In genomic region chr13:88014741-88015140, GRCm38 (mm10) we compare ENCODE assay signal across 24 mouse cellular contexts.
DNase-seq lines count a peak whose midpoint lies in the region; ATAC-seq and TF ChIP-seq lines count a peak whose summit lies in the region.
"Had no signal": no experiment of that assay in that cellular context is flagged by ENCODE, and none has a peak within 500 bp of the region (broad histone marks: within the 10 kb centered on the region; RNA-seq: fewer than 3 reads in every experiment).

No protein-coding gene starts in this region.

- no peak overlapping the region for H3K9ac ChIP-seq in MEL (ENCODE audit: control insufficient read depth, low read depth, low read length, poor library complexity, severe bottlenecking)
- H3K9ac ChIP-seq in intestine, embryonic 15.5 days = no peak overlapping the region

- no peaks in the 10 kb centered on the region for H3K27me3 ChIP-seq in MEL (ENCODE audit: control insufficient read depth in 1 of 2, insufficient read depth in 2 of 2, low read length in 2 of 2)
- no peaks in the 10 kb centered on the region for H3K27me3 ChIP-seq in intestine, embryonic 15.5 days (replicated peaks)
- H3K27me3 ChIP-seq: CH12.LX, Patski had no signal

- DNase-seq in 416B (ENCODE audit: low read depth) (peak; percentile 14), MEL (ENCODE audit: low read depth, low spot score) (peak; percentile 58), MEL-GATA-1-ER (ENCODE audit: extremely low read depth, low read depth) (peak; percentile 68)
- no peak for DNase-seq in left cerebral cortex, adult 18-20 months (ENCODE audit: low spot score in 2 of 2)
- DNase-seq in lung, postnatal 25 days (ENCODE audit: low spot score) = no peak
- DNase-seq: adrenal gland, adult 2 months; adrenal gland, adult 8-10 months; adrenal gland, postnatal 10 days; adrenal gland, postnatal 14 days; adrenal gland, postnatal 25 days; adrenal gland, postnatal 36 days; B cell, adult 2 months; cerebellum, adult 11 months; cerebellum, adult 11-12 months; cerebellum, adult 18-20 months; cerebellum, adult 2 months; cerebellum, adult 8-10 months; cerebellum, adult 9-10 months had no signal

- H3K9me3 ChIP-seq in MEL (replicated peaks; ENCODE audit: insufficient read depth, low read length) = no peaks in the 10 kb centered on the region
- H3K9me3 ChIP-seq in intestine, embryonic 15.5 days = no peaks in the 10 kb centered on the region
- H3K9me3 ChIP-seq: G1E had no signal

- ATAC-seq in intestine, embryonic 15.5 days = no peak
- ATAC-seq: activated CD4-positive, CD25-positive, alpha-beta regulatory T cell, adult 4 months; CD4-positive, CD25-positive, alpha-beta regulatory T cell, adult 4 months; Patski had no signal

- H3K4me1 ChIP-seq in MEL (ENCODE audit: control insufficient read depth in 1 of 2, insufficient read depth in 2 of 2, low read length in 2 of 2) = no peaks in the 10 kb centered on the region
- H3K4me1 ChIP-seq in intestine, embryonic 15.5 days (replicated peaks) = no peaks in the 10 kb centered on the region

- H3K4me2 ChIP-seq in intestine, embryonic 15.5 days (replicated peaks) = no peak overlapping the region

- no peak overlapping the region for H3K27ac ChIP-seq in MEL (ENCODE audit: control insufficient read depth, low read depth, low read length)
- no peak overlapping the region for H3K27ac ChIP-seq in intestine, embryonic 15.5 days

- TF ChIP-seq EP300 in MEL (IDR thresholded peaks at IDR 0.05; ENCODE audit: low read depth in 1 of 2, low read length in 2 of 2) = no peak

- TF ChIP-seq POLR2A in MEL (IDR thresholded peaks at IDR 0.05; ENCODE audit: control insufficient read depth in 1 of 2, insufficient read depth in 1 of 2, low read depth in 1 of 2, low read length in 2 of 2, poor library complexity in 1 of 2) = no peak

- no peaks in the 10 kb centered on the region for H3K36me3 ChIP-seq in MEL (ENCODE audit: control insufficient read depth in 1 of 2, insufficient read depth in 2 of 2, low read length in 2 of 2)
- no peaks in the 10 kb centered on the region for H3K36me3 ChIP-seq in intestine, embryonic 15.5 days
- H3K36me3 ChIP-seq: G1E had no signal

- H3K79me2 ChIP-seq in MEL (ENCODE audit: control insufficient read depth, insufficient read depth, low read length, poor library complexity) = no peaks in the 10 kb centered on the region

- WGBS in intestine, embryonic 15.5 days = 75% methylated on average over 3 of the region's 3 CpGs

- H3K4me3 ChIP-seq in MEL (ENCODE audit: control insufficient read depth in 1 of 2, insufficient read depth in 1 of 2, low read depth in 2 of 2, low read length in 2 of 2) = no peak overlapping the region
- no peak overlapping the region for H3K4me3 ChIP-seq in intestine, embryonic 15.5 days (replicated peaks)

- TF ChIP-seq CTCF in MEL (IDR thresholded peaks at IDR 0.05 in 2 of 3, conservative IDR thresholded peaks at IDR 0.05 in 1 of 3; ENCODE audit: control insufficient read depth in 1 of 3, insufficient read depth in 1 of 3, low read depth in 2 of 3, low read length in 3 of 3, poor library complexity in 1 of 3, severe bottlenecking in 1 of 3) = no peak

- TF ChIP-seq RAD21 in MEL (IDR thresholded peaks at IDR 0.05; ENCODE audit: low read depth, low read length) = no peak

TF ChIP-seq in MEL, 35 proteins besides CTCF, POLR2A, EP300 and RAD21:
- TF ChIP-seq NELFE (IDR thresholded peaks at IDR 0.05; ENCODE audit: low read depth, low read length) (no peak), TAL1 (IDR thresholded peaks at IDR 0.05; ENCODE audit: low read length) (no peak), CHD2 (IDR thresholded peaks at IDR 0.05; ENCODE audit: low read length) (no peak), MAX (IDR thresholded peaks at IDR 0.05; ENCODE audit: low read length) (no peak), ELF1 (IDR thresholded peaks at IDR 0.05; ENCODE audit: low read depth, low read length) (no peak), RCOR1 (IDR thresholded peaks at IDR 0.05; ENCODE audit: low read depth, low read length) (no peak), MAZ (IDR thresholded peaks at IDR 0.05; ENCODE audit: low read depth, low read length) (no peak), TBP (IDR thresholded peaks at IDR 0.05; ENCODE audit: low read depth, low read length) (no peak), MXI1 (IDR thresholded peaks at IDR 0.05; ENCODE audit: low read depth, low read length) (no peak), UBTF (IDR thresholded peaks at IDR 0.05; ENCODE audit: borderline replicate concordance, insufficient read depth, low read depth, low read length) (no peak), SMC3 (IDR thresholded peaks at IDR 0.05; ENCODE audit: low read depth, low read length) (no peak)

Comparison
In these comparisons a context has a peak if more than half of its experiments do, and no peak if none do; other contexts are left out.
1. DNase-seq: peak in 416B (single experiment), MEL (single experiment) and MEL-GATA-1-ER (single experiment); none in left cerebral cortex, adult 18-20 months (0 of 2) and lung, postnatal 25 days (single experiment).